Mouse (Mus musculus) stomach, embryonic 16.5 days (tissue): ENCODE data around the gene Cpb2. TPM values are rescaled to one million over a fixed set of nuclear protein-coding genes. Genes with fewer than 3 reads are reported as not detected.

Experiments used
- ATAC-seq: fragments of 200-750 bp; cut with Nextera tagmentation; 2 replicates; pipeline ENCODE4 v1.8.0; 2017; ENCODE audit warnings: moderate number of reproducible peaks, moderate TSS enrichment; ENCODE audit not compliant: insufficient read depth, low FRiP score
- H3K27ac ChIP-seq: fragments of 300-500 bp; sonication (generic); 2 replicates; pipeline ENCODE4 v1.5.1; 2014; ENCODE audit warnings: low read length
- H3K27me3 ChIP-seq: fragments of 300-500 bp; sonication (generic); 2 replicates; pipeline ENCODE4 v1.6.1; 2014; ENCODE audit warnings: low read length, control low read depth, mixed read lengths; ENCODE audit not compliant: control insufficient read depth, insufficient read depth
- H3K36me3 ChIP-seq: fragments of 300-500 bp; sonication (generic); 2 replicates; pipeline ENCODE4 v1.6.1; 2014; ENCODE audit warnings: low read length; ENCODE audit not compliant: control insufficient read depth, insufficient read depth
- H3K4me1 ChIP-seq: fragments of 300-500 bp; sonication (generic); 2 replicates; pipeline ENCODE4 v1.6.1; 2014; ENCODE audit warnings: low read length, control low read depth, mixed read lengths; ENCODE audit not compliant: control insufficient read depth, insufficient read depth
- H3K4me2 ChIP-seq: fragments of 300-500 bp; sonication (generic); 2 replicates; pipeline ENCODE4 v1.6.1; 2014; ENCODE audit warnings: low read depth, low read length, mixed read lengths
- H3K4me3 ChIP-seq: fragments of 300-500 bp; sonication (generic); replicated peaks from 2 replicates; pipeline ENCODE4 v1.5.1; 2014; ENCODE audit warnings: mild to moderate bottlenecking, low read length
- H3K9ac ChIP-seq: fragments of 300-500 bp; sonication (generic); 2 replicates; pipeline ENCODE4 v1.6.1; 2014; ENCODE audit warnings: low read length
- H3K9me3 ChIP-seq: fragments of 300-500 bp; sonication (generic); replicated peaks from 2 replicates; pipeline ENCODE4 v1.6.1; 2016; ENCODE audit warnings: low read length, control low read depth; ENCODE audit not compliant: control insufficient read depth
- WGBS: fragments of 180-500 bp; shearing (Covaris S2); extraction: QIAGEN DNeasy Blood & Tissue Kit; methylation state at CpG from one replicate; pipeline ENCODE4 v1.1.7; 2014; 5-methylcytosine and 5-hydroxymethylcytosine counted together
- polyA plus RNA-seq: library from polyadenylated mRNA; unstranded; fragments of >200 nt; fragmentation: Nextera tagmentation; extraction: Ambion mirVana; gene quantifications from 2 replicates; pipeline ENCODE4 v1.2.1, GENCODE M21; 2015

Cpb2 gene
- polyA plus RNA-seq, 1 experiment from 2014 or later: 8.3 TPM

GRCm38 (mm10) chr14:75283609-75284192 is 41.6 kb downstream of the Cpb2 start:
- H3K4me3 ChIP-seq: peak overlapping the region; percentile 97
- H3K4me1 ChIP-seq: 0 out of 2 replicates have a peak, but pooled peaks cover 2% of the 10 kb centered on the region
- peak overlapping the region; percentile 83 for H3K9ac ChIP-seq
- no peaks in the 10 kb centered on the region for H3K9me3 ChIP-seq
- 5% methylated on average over 19 of the region's 19 CpGs for WGBS
- H3K27me3 ChIP-seq: no peaks in the 10 kb centered on the region
- peak overlapping the region; percentile 78 for H3K4me2 ChIP-seq
- peak; percentile 14; the same call in 1 of the 2 replicates for ATAC-seq
- peak overlapping the region; percentile 63; the same call in 1 of the 2 replicates for H3K27ac ChIP-seq
- no peaks in the 10 kb centered on the region for H3K36me3 ChIP-seq

GRCm38 (mm10) chr14:75284193-75284915 is 42.3 kb downstream of the Cpb2 start, which contains the start of gene Zc3h13:
Gene Zc3h13 (plus strand): TSS chr14:75284373.
- Histone ChIP-seq H3K4me2 (peak within 1 kb of the TSS; percentile 93), H3K27ac (peak within 1 kb of the TSS; percentile 85), H3K9me3 (no peaks in the 10 kb centered on the region), H3K4me1 (0 out of 2 replicates have a peak, but pooled peaks cover 2% of the 10 kb centered on the region), H3K9ac (peak within 1 kb of the TSS; percentile 89), H3K36me3 (no peaks in the 10 kb centered on the region), H3K4me3 (peak within 1 kb of the TSS; percentile 97), H3K27me3 (no peaks in the 10 kb centered on the region)
- ATAC-seq: peak; percentile 98
- WGBS: under 1% methylated on average over 61 of the region's 61 CpGs

DNA sequence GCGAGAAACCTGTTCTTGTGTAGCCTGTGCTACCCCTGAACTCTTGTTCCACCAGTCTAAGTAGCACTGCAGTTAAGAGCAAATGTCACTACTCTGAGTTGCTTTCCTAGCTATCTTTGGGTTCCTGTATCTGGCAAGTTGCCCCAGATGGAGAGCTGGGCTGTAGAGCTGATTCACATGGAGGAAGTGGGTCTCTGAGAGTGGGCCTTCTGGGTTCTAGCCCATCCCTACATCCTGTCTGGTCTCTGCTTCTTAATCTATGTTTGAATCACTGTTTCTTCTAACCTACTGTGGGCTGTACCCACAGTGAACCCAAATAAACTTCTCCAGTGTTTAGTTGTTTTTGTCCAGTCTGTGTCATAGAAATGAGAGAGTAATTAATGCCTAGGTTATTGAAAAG is 59.0 kb downstream of the Cpb2 start:
- ATAC-seq: no peak

DNA sequence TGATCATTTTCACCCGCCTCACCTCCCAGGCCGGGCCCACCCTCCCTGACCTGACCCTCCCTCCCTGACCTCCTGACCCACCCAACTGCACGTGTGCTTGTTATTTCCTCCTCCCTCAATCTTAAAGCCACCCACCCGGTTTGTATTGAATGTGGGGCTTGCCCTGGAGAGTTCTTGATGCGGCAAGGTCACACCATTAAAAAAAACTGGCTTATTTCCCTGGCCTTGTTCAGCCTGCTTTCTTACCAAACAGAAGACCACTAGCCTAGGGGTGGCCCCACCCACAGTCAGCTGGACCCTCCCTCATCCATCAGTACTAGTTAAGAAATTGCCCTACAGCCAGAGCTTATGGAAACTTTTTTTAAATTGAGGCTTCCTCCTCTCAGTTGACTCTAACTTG is 61.7 kb downstream of the Cpb2 start:
- no peak overlapping the region for H3K27ac ChIP-seq
- H3K4me1 ChIP-seq: no peaks in the 10 kb centered on the region
- H3K27me3 ChIP-seq: no peaks in the 10 kb centered on the region
- no peaks in the 10 kb centered on the region for H3K36me3 ChIP-seq
- 43% methylated on average over 5 of the region's 5 CpGs for WGBS
- H3K9ac ChIP-seq: no peak overlapping the region
- ATAC-seq: no peak
- H3K4me2 ChIP-seq: no peak overlapping the region
- H3K9me3 ChIP-seq: no peaks in the 10 kb centered on the region
- no peak overlapping the region for H3K4me3 ChIP-seq

More for the DNA sequence above, 59.0 kb downstream of the Cpb2 start:
- 86% methylated on average over 1 of the region's 1 CpGs for WGBS
- H3K27ac ChIP-seq: no peak overlapping the region
- H3K4me3 ChIP-seq: no peak overlapping the region
- H3K36me3 ChIP-seq: no peaks in the 10 kb centered on the region
- no peaks in the 10 kb centered on the region for H3K27me3 ChIP-seq
- H3K4me1 ChIP-seq: no peaks in the 10 kb centered on the region
- no peak overlapping the region for H3K4me2 ChIP-seq
- no peak overlapping the region for H3K9ac ChIP-seq
- no peaks in the 10 kb centered on the region for H3K9me3 ChIP-seq

- ATAC-seq: no peak
- no peaks in the 10 kb centered on the region for H3K4me1 ChIP-seq
Observed at GRCm38 (mm10) chr14:75307855-75308254, 65.8 kb downstream of the Cpb2 start.

DNA sequence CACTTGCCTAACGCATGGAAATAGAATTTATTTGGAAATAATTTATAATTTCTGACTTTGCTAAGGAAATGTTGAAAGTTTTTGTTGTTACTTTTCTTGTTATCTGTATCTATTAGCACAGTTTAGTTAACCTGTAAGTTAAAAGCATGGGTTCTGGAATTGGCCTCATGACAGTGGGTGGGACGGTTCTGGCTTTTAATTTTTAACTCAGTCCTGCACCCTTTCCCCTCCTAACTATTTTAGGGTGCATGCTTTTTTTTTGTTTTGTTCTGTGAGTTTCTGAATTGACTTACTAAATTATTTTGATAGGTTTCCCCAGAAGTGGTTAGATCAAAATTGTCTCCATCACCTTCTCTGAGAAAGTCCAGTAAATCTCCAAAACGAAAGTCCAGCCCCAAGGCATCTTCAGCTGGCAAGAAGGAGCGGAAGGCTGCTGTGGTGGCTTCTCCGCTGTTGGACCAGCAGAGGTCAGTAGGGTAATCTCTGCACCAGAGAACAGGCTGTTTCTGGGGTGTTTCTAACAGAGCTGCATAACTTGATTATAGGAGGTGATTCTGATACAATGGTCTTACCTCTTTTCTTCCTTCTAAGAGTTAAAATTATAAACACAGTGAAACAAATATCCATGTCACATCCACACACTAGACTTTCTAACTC is 67.4 kb downstream of the Cpb2 start:
- no peak overlapping the region for H3K27ac ChIP-seq
- no peak for ATAC-seq
- H3K4me1 ChIP-seq: no peaks in the 10 kb centered on the region
- no peaks in the 10 kb centered on the region for H3K27me3 ChIP-seq
- H3K9ac ChIP-seq: no peak overlapping the region
- H3K9me3 ChIP-seq: no peaks in the 10 kb centered on the region
- no peak overlapping the region for H3K4me2 ChIP-seq
- no peak overlapping the region for H3K4me3 ChIP-seq
- 64% methylated on average over 5 of the region's 5 CpGs for WGBS
- H3K36me3 ChIP-seq: no peaks in the 10 kb centered on the region

More at GRCm38 (mm10) chr14:75307855-75308254, 65.8 kb downstream of the Cpb2 start:
- Histone ChIP-seq H3K27me3 (no peaks in the 10 kb centered on the region), H3K4me3 (no peak overlapping the region), H3K9me3 (no peaks in the 10 kb centered on the region), H3K36me3 (no peaks in the 10 kb centered on the region), H3K4me2 (no peak overlapping the region), H3K27ac (no peak overlapping the region), H3K9ac (no peak overlapping the region)

DNA sequence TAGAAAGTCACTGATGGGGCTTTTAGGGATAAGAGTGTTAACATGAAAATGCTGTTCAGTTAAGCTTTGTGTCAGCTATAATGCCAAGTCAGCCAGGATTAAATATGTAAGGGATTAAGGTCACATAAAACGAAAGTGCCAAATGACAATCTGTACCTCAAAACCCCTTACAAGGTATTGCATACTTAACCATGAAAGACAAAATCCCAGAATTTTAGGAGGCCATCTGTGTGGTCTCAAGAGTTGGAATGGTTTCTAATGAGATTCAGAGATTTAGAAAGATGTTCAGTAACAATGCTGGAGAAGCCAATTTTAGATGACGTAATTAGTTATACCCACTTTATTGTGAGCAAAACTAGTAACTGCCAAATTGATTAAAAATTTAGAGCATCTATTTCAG is 72.4 kb downstream of the Cpb2 start:
- Histone ChIP-seq H3K9me3 (no peaks in the 10 kb centered on the region), H3K9ac (no peak overlapping the region), H3K36me3 (no peaks in the 10 kb centered on the region), H3K4me3 (no peak overlapping the region), H3K4me1 (no peaks in the 10 kb centered on the region), H3K4me2 (no peak overlapping the region), H3K27ac (no peak overlapping the region), H3K27me3 (no peaks in the 10 kb centered on the region)
- no peak for ATAC-seq
- WGBS: 73% methylated on average over 2 of the region's 2 CpGs

- no peak overlapping the region for H3K27ac ChIP-seq
- no peak overlapping the region for H3K4me2 ChIP-seq
- H3K9ac ChIP-seq: no peak overlapping the region
- no peak overlapping the region for H3K4me3 ChIP-seq
- no peaks in the 10 kb centered on the region for H3K4me1 ChIP-seq
- peaks cover 10% of the 10 kb centered on the region for H3K36me3 ChIP-seq
- ATAC-seq: no peak
- H3K27me3 ChIP-seq: no peaks in the 10 kb centered on the region
- no peaks in the 10 kb centered on the region for H3K9me3 ChIP-seq
- WGBS: 85% methylated on average over 2 of the region's 2 CpGs
Observed at GRCm38 (mm10) chr14:75318736-75319135, 76.6 kb downstream of the Cpb2 start.

DNA sequence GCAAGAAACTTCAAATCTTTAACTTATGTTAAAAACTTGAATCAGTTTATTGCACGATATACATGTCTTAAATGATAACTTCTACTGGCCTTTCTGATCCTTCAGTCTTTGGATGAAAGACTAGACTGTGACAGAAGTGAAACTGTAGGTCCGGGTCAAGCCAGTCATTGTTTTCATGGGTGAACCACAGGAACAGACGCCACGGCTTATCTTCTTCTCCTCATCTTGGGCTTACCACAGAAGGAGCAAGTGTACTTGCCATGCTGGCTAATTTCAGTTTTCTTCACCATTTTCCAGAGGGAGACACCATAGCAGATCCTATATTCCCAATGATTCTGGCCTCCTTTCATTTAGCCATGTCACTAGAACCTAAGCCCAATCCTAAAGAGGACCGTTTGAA is 78.2 kb downstream of the Cpb2 start:
- H3K36me3 ChIP-seq: peaks cover 13% of the 10 kb centered on the region
- no peak overlapping the region for H3K27ac ChIP-seq
- no peak overlapping the region for H3K9ac ChIP-seq
- H3K4me1 ChIP-seq: no peaks in the 10 kb centered on the region
- no peaks in the 10 kb centered on the region for H3K9me3 ChIP-seq
- no peak for ATAC-seq
- H3K27me3 ChIP-seq: no peaks in the 10 kb centered on the region
- H3K4me3 ChIP-seq: no peak overlapping the region
- whole genome bisulfite sequencing: 82% methylated on average over 5 of the region's 5 CpGs
- H3K4me2 ChIP-seq: no peak overlapping the region
